Mouse (Mus musculus) ES-E14 (cell line): ENCODE measurements around the gene Fam213a.
A peak's percentile ranks its signal among the peaks of the same experiment; 100 is the strongest.

ENCODE experiments used
- CHD2 ChIP-seq: IDR thresholded peaks from 2 replicates; pipeline ENCODE4 v1.6.1; 2014; ENCODE audit warnings: mild to moderate bottlenecking, low read depth, low read length, inconsistent platforms
- HCFC1 ChIP-seq: IDR thresholded peaks from 2 replicates; pipeline ENCODE4 v1.6.1; 2012; ENCODE audit warnings: low read length, inconsistent platforms, borderline replicate concordance; ENCODE audit not compliant: insufficient read depth
- MAFK ChIP-seq: IDR thresholded peaks from 2 replicates; pipeline ENCODE4 v1.6.1; 2014; ENCODE audit warnings: mild to moderate bottlenecking, low read depth, low read length, inconsistent platforms; ENCODE audit not compliant: insufficient read depth
- ZC3H11A ChIP-seq: IDR thresholded peaks from 2 replicates; pipeline ENCODE4 v1.6.1; 2012; ENCODE audit warnings: low read depth, mild to moderate bottlenecking, inconsistent platforms, low read length, borderline replicate concordance
- ZNF384 ChIP-seq: IDR thresholded peaks from 2 replicates; pipeline ENCODE4 v1.6.1; 2012; ENCODE audit warnings: low read depth, low read length, inconsistent platforms

DNA sequence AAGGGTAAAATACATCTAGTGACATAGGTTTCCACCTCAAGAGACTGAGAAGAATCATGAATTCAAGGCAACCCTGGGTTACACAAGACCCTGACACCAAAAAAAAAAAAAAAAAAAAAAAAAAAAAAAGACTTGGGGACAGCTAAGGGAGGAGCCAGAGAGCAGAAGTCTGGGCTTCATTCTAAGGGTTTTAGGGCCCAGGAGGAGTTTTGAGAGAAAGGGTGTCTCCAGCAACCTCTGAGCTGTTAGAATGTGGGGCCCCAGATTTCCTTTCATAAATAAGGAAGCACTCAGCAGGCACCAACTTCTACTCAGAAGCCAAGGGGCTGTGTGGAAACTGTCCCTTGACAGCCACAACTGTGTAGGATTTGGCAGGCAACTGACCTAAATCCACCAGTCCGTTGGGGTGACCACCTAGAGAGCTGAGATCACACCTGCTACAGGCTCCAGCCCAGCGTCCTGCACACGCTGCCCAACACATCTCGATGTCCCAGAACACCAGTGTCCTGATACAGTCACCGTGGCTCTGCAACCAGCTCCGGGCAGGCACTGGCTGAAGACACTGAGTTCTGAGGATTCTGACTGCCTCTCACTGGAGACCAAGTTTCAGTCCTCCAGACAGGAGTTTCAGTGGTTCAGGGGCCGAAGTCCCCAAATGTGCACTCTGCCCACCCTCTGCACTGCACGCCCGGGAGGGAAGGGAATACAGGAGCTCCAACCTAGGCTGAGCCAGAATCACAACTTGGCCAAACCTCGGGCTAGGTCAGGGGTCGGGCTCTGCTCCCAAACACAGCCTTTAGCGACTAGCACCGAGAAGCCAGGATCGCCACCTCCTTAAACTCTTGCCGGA is 47.9 kb downstream of the Fam213a start:
- TF ChIP-seq ZNF384 (peak; percentile 80), MAFK (no peak), HCFC1 (no peak), ZC3H11A (no peak), CHD2 (no peak)
